16 mouse cellular contexts compared by ENCODE assay signal in the genomic region with DNA sequence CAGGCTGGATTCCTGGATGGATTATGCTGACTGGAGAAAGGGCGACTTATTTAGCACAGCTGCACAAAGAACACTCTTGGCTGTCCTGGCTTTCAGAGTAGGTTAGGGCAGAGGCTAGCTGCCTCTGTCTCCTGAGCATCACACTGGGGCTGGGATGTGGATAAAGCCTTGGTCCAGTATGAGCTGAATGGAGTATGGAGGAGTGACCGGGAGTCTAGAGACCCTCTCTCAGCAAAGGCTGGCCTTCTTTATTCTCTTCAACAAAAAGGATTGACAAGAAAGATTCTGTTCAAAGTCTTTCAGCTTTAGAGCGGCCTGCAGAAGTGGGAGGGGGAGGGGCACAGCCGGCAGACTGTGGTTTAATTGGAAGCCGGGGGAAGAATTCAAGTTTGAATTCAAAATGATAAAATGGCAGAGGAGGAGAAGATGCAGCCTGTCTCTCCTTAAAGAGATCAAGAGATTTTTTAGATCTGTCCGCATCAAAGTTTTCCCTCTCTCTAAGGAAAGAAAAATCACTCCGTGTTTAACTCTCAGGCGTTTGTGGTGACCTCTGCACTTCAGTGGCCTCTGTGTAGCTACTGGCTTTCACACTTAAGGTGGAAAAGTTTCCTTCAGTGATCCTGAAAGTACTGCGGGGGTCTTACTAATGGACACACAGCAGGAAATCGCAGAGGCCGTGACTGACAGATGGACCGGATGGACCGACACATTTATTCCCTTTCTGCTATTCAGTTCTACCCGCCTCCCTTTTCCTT. TPM values are rescaled to one million over a fixed set of nuclear protein-coding genes. Genes with fewer than 3 reads are reported as not detected.
DNase-seq lines count a peak whose midpoint lies in the region; ATAC-seq and TF ChIP-seq lines count a peak whose summit lies in the region.
"Had no signal": no experiment of that assay in that cellular context is flagged by ENCODE, and none has a peak within 500 bp of the region (broad histone marks: within the 10 kb centered on the region; RNA-seq: fewer than 3 reads in every experiment).

No protein-coding gene starts in this region.

- no peak for TF ChIP-seq CTCF in layer of hippocampus, adult 2 months (conservative IDR thresholded peaks at IDR 0.05)
- TF ChIP-seq CTCF in cortical plate, adult 2 months (IDR thresholded peaks at IDR 0.05; ENCODE audit: extremely low read depth, insufficient read depth, low read length), result no peak
- TF ChIP-seq CTCF in forebrain, postnatal 0 days (IDR thresholded peaks at IDR 0.05; ENCODE audit: low read depth), result no peak

- no peak overlapping the region for H3K9ac ChIP-seq in forebrain, postnatal 0 days
- H3K9ac ChIP-seq: liver, embryonic 14.5 days had no signal

- H3K4me1 ChIP-seq in cortical plate, adult 2 months (ENCODE audit: control insufficient read depth, insufficient read depth, low read length), result peaks cover 8% of the 10 kb centered on the region; the same call in 1 of the 2 replicates
- H3K4me1 ChIP-seq in forebrain, postnatal 0 days (ENCODE audit: insufficient read depth), result 0 out of 2 replicates have a peak, but pooled peaks cover 4% of the 10 kb centered on the region

- no peak overlapping the region for H3K4me2 ChIP-seq in forebrain, postnatal 0 days (ENCODE audit: low read depth)

- peak overlapping the region; percentile 57; the same call in 1 of the 2 replicates for H3K27ac ChIP-seq in layer of hippocampus, adult 2 months
- peak overlapping the region; percentile 14; the same call in 1 of the 2 replicates for H3K27ac ChIP-seq in cortical plate, adult 2 months (ENCODE audit: insufficient read depth, low read length)
- peak overlapping the region; percentile 45; the same call in 1 of the 2 replicates for H3K27ac ChIP-seq in forebrain, postnatal 0 days (ENCODE audit: low read depth, low read length)
- H3K27ac ChIP-seq: liver, embryonic 14.5 days had no signal

- peak in 1 of 2 experiments; percentile 31 for DNase-seq in layer of hippocampus, adult 2 months (ENCODE audit: low spot score in 2 of 2)
- DNase-seq in layer of hippocampus, postnatal 36 days, result no peak
- peak; percentile 27 for DNase-seq in brain, adult 2 months (ENCODE audit: low read depth, low spot score)
- no peak for DNase-seq in forebrain, postnatal 0 days
- no peak for DNase-seq in gastrocnemius, postnatal 10 days
- no peak for DNase-seq in lung, postnatal 4 days
- DNase-seq: cerebellum, adult 11-12 months; heart, postnatal 36 days; kidney, adult 8-10 months; left cerebral cortex, postnatal 4 days; lung, postnatal 10 days; thymus, postnatal 14 days had no signal

- no peaks in the 10 kb centered on the region for H3K27me3 ChIP-seq in forebrain, postnatal 0 days (ENCODE audit: insufficient read depth, low read length)

- ATAC-seq in forebrain, postnatal 0 days, result no peak
- ATAC-seq: CD4-positive, CD25-positive, alpha-beta regulatory T cell, adult 4 months had no signal

- no peaks in the 10 kb centered on the region for H3K36me3 ChIP-seq in forebrain, postnatal 0 days (ENCODE audit: insufficient read depth)

- H3K4me3 ChIP-seq in layer of hippocampus, adult 2 months, result no peak overlapping the region
- H3K4me3 ChIP-seq in cortical plate, adult 2 months (ENCODE audit: insufficient read depth, low read length), result no peak overlapping the region
- no peak overlapping the region for H3K4me3 ChIP-seq in forebrain, postnatal 0 days (ENCODE audit: low read depth, low read length)
- H3K4me3 ChIP-seq: erythroblast, embryonic 14.5 days had no signal

- H3K9me3 ChIP-seq in forebrain, postnatal 0 days (ENCODE audit: low read length), result no peaks in the 10 kb centered on the region

- 30% methylated on average over 14 of the region's 14 CpGs for WGBS in forebrain, postnatal 0 days

- no peak for TF ChIP-seq POLR2A in cortical plate, adult 2 months (IDR thresholded peaks at IDR 0.05; ENCODE audit: extremely low read depth, insufficient read depth, low read length)

RNA-seq across cellular contexts. Expression of a gene that starts 34.9 kb away (rescaled TPM):
- 1 to 10 TPM; 2.5 to 4.9 TPM for total RNA-seq in layer of hippocampus, adult 2 months (2021)
- 1 to 10 TPM; 4.1 to 4.7 TPM for total RNA-seq in layer of hippocampus, postnatal 36 days (2021)
- 2.3 and 2.4 TPM in 2 replicates for polyA plus RNA-seq in cortical plate, adult 2 months (2012; rRNA removed)
- 1.8 and 3.0 TPM in 2 replicates for total RNA-seq in forebrain, postnatal 0 days (2014; rRNA removed)
- 0.41 and 0.47 TPM in 2 replicates for polyA plus RNA-seq in forebrain, postnatal 0 days (2015; fragmentation: Nextera tagmentation; extraction: Ambion mirVana)
- 1 to 10 TPM; 6.1 to 6.5 TPM for total RNA-seq in gastrocnemius, postnatal 10 days (2021)
- polyA plus RNA-seq: erythroblast, embryonic 14.5 days had no signal
